Mouse (Mus musculus) frontal cortex, postnatal 36 days (tissue): ENCODE results near the gene Obox1.
"Not testable (repeated sequence)": the region's sequence is repeated elsewhere in the genome, so short reads cannot be mapped to it uniquely, and the experiment has no call there.

ENCODE experiments used
- DNase-seq, 2 experiments: peaks; one replicate each; pipeline ENCODE4 v3.0.0; 2022; ENCODE audit warnings: low spot score in 2 of 2

Gene Obox1

GRCm38 (mm10) chr7:15388421-15388998 is at the start of gene Obox1, which contains the start of gene Obox2:
Obox1 (plus strand) TSS chr7:15388948.
Obox2 (plus strand) TSS chr7:15388721.
- not testable (repeated sequence) for DNase-seq

- DNase-seq: not testable (repeated sequence)
Measured at GRCm38 (mm10) chr7:15399147-15399874, 10.6 kb downstream of the Obox1 start.

- DNase-seq: not testable (repeated sequence)
Measured at GRCm38 (mm10) chr7:15406816-15407215, 18.1 kb downstream of the Obox1 start.

DNA sequence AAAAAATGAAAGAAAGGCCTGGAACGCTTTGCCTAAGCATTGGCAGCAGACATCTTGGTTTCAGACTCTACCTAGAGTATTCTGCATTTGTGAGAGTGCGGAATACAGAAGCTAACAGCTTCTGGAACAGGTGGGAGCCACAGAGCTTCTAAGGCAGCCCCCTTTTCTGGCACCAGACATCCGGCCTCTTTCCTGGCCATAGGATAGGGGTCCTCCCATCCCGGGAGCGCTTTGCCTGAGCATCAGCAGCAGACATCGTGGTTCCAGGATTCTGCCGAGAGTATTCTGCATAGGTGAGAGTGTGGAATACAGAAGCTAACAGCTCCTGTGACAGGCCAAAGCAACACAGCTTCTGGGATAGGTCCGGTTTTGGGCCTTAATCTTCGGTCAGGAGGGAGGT is 29.3 kb downstream of the Obox1 start:
- not testable (repeated sequence) for DNase-seq

- not testable (repeated sequence) for DNase-seq
Measured at GRCm38 (mm10) chr7:15425537-15425936, 36.8 kb downstream of the Obox1 start.

DNA sequence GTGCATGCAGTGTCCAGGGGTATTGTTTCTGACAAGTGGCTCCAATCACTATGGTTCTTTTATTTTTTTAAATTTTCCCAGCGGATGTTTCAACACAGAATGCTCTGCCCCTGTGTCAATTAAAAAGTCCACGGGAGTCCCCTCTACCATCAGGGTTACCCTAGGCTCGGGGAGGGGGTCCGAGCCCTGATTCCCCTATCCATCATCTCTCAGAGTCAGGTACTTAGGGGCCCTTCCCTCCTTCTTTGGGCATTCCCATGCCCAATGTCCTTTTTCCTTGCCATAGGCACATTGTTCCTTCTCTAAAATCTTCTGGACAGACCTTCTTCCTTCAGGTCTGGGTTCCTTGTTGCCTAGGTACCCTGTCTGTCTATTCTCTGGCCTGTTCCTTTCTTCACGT is 120.7 kb downstream of the Obox1 start:
- not testable (repeated sequence) for DNase-seq
